ENCODE assay signal across 30 mouse cellular contexts in the genomic region with DNA sequence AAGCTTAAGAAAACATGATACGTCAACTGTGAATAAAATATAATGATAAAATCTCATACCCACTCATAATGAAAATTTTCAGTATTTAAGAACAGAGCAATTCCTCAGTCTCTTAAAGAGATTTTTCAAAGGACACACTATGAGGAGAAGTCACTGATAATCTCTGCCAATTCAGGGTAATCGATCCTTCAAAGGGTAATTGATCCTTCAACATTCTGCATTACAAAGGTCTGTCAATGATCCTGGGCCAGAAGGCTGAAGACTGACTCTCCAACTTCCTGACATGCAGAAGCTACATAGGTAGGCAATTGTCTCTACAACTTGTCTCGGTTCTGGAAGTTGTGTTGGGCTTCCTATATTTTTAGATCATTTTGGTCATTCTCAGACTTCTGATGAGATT. TPM values are rescaled to one million over a fixed set of nuclear protein-coding genes. Genes with fewer than 3 reads are reported as not detected.
DNase-seq lines count a peak whose midpoint lies in the region; ATAC-seq and TF ChIP-seq lines count a peak whose summit lies in the region.
"Had no signal": no experiment of that assay in that cellular context is flagged by ENCODE, and none has a peak within 500 bp of the region (broad histone marks: within the 10 kb centered on the region; RNA-seq: fewer than 3 reads in every experiment).

No protein-coding gene starts in this region.

- no peaks in the 10 kb centered on the region for H3K36me3 ChIP-seq in liver, adult 2 months (ENCODE audit: control insufficient read depth, insufficient read depth, low read length)
- no peaks in the 10 kb centered on the region for H3K36me3 ChIP-seq in liver, embryonic 12.5 days
- H3K36me3 ChIP-seq in ES-E14 (ENCODE audit: control insufficient read depth, insufficient read depth, low read length, poor library complexity, severe bottlenecking) = no peaks in the 10 kb centered on the region
- H3K36me3 ChIP-seq: G1E had no signal

- no peak overlapping the region for H3K4me3 ChIP-seq in liver, adult 2 months (ENCODE audit: insufficient read depth, low read depth, low read length)
- H3K4me3 ChIP-seq in liver, embryonic 12.5 days = no peak overlapping the region
- no peak overlapping the region for H3K4me3 ChIP-seq in ES-E14 (ENCODE audit: insufficient read depth in 1 of 2, low read depth in 1 of 2, low read length in 2 of 2, poor library complexity in 1 of 2, severe bottlenecking in 1 of 2)

- no peak overlapping the region for H3K27ac ChIP-seq in liver, adult 2 months (replicated peaks; ENCODE audit: insufficient read depth, low read depth, low read length)
- no peak overlapping the region for H3K27ac ChIP-seq in liver, embryonic 12.5 days
- H3K27ac ChIP-seq in ES-E14 (ENCODE audit: insufficient read depth, low read depth, low read length, poor library complexity, severe bottlenecking) = no peak overlapping the region

- ATAC-seq in liver, embryonic 12.5 days = no peak
- ATAC-seq: activated CD4-positive, CD25-positive, alpha-beta regulatory T cell, adult 4 months; CD4-positive, CD25-positive, alpha-beta regulatory T cell, adult 4 months; Patski had no signal

- DNase-seq in liver, adult 2 months (ENCODE audit: extremely low read depth, low read depth, low spot score) = peak; percentile 52
- DNase-seq in ES-CJ7 (ENCODE audit: low read depth, low spot score) (peak; percentile 14), ES-E14 (ENCODE audit: low read depth, low spot score) (peak; percentile 20), ZHBTc4 (ENCODE audit: low read depth, low spot score) (peak; percentile 11)
- no peak for DNase-seq in lung, postnatal 36 days
- no peak for DNase-seq in heart, postnatal 25 days (ENCODE audit: low spot score)
- DNase-seq in heart, adult 18-20 months = no peak
- DNase-seq: adrenal gland, adult 2 months; adrenal gland, adult 8-10 months; adrenal gland, postnatal 10 days; adrenal gland, postnatal 14 days; adrenal gland, postnatal 25 days; adrenal gland, postnatal 36 days; B cell, adult 2 months; cerebellum, adult 11 months; cerebellum, adult 11-12 months; cerebellum, adult 18-20 months; cerebellum, adult 2 months; cerebellum, adult 8-10 months had no signal

- H3K9me3 ChIP-seq in liver, embryonic 12.5 days (replicated peaks) = no peaks in the 10 kb centered on the region
- H3K9me3 ChIP-seq in ES-E14 (ENCODE audit: control insufficient read depth, insufficient read depth, low read depth, low read length) = no peaks in the 10 kb centered on the region

- intact Hi-C loops in heart, postnatal 25 days (cut with DNase I) = no loop called here

- H3K27me3 ChIP-seq in liver, adult 2 months (ENCODE audit: control insufficient read depth, insufficient read depth, low read length) = no peaks in the 10 kb centered on the region
- H3K27me3 ChIP-seq in liver, embryonic 12.5 days (replicated peaks) = no peaks in the 10 kb centered on the region
- H3K27me3 ChIP-seq: CH12.LX had no signal

- no peak for TF ChIP-seq CTCF in liver, adult 2 months (IDR thresholded peaks at IDR 0.05; ENCODE audit: low read depth, low read length)

- no peaks in the 10 kb centered on the region for H3K79me2 ChIP-seq in liver, adult 2 months (ENCODE audit: control insufficient read depth, insufficient read depth, low read length)

- 49% methylated on average over 3 of the region's 3 CpGs for WGBS in liver, adult 2 months
- WGBS in liver, embryonic 12.5 days (ENCODE audit: insufficient replicate concordance) = 69% methylated on average over 3 of the region's 3 CpGs

- no peak overlapping the region for H3K4me2 ChIP-seq in liver, embryonic 12.5 days

- no peak for TF ChIP-seq POLR2A in liver, adult 2 months (IDR thresholded peaks at IDR 0.05; ENCODE audit: extremely low read depth, insufficient read depth, low read length)

- H3K4me1 ChIP-seq in liver, adult 2 months (ENCODE audit: control insufficient read depth, insufficient read depth, low read length) = peaks cover 2% of the 10 kb centered on the region; the same call in 1 of the 2 replicates
- H3K4me1 ChIP-seq in liver, embryonic 12.5 days = no peaks in the 10 kb centered on the region
- no peaks in the 10 kb centered on the region for H3K4me1 ChIP-seq in ES-E14 (ENCODE audit: control insufficient read depth in 2 of 2, insufficient read depth in 2 of 2, low read length in 2 of 2, poor library complexity in 1 of 2)

- no peak overlapping the region for H3K9ac ChIP-seq in liver, adult 2 months (ENCODE audit: low read depth, low read length)
- no peak overlapping the region for H3K9ac ChIP-seq in liver, embryonic 12.5 days
- H3K9ac ChIP-seq in ES-E14 (ENCODE audit: insufficient read depth, low read depth, low read length, poor library complexity, severe bottlenecking) = no peak overlapping the region

- in situ Hi-C loops in ES-E14 (cut with MboI; ENCODE audit: low sequenced_read_pairs in 2 of 2, unreplicated experiment in 2 of 2) = no loop called here

TF ChIP-seq in ES-E14, 5 proteins besides CTCF, POLR2A, EP300 and RAD21:
- TF ChIP-seq MAFK (IDR thresholded peaks at IDR 0.05; ENCODE audit: insufficient read depth, low read depth, low read length) (no peak), HCFC1 (IDR thresholded peaks at IDR 0.05; ENCODE audit: borderline replicate concordance, insufficient read depth, low read length) (no peak), CHD2 (IDR thresholded peaks at IDR 0.05; ENCODE audit: low read depth, low read length) (no peak), ZNF384 (IDR thresholded peaks at IDR 0.05; ENCODE audit: low read depth, low read length) (no peak), ZC3H11A (IDR thresholded peaks at IDR 0.05; ENCODE audit: borderline replicate concordance, low read depth, low read length) (no peak)

RNA-seq across cellular contexts. Expression of a gene that starts 12.9 kb away (rescaled TPM):
- not detected in 2 replicates for total RNA-seq in liver, adult 2 months (2014; rRNA removed)
- polyA plus RNA-seq in liver, adult 2 months (2012; rRNA removed) = not detected in 2 replicates
- polyA plus RNA-seq in liver, embryonic 12.5 days (2016; fragmentation: Nextera tagmentation; extraction: Ambion mirVana) = not detected in 2 replicates
- total RNA-seq in ES-E14 (2012; rRNA removed) = not detected in 2 replicates
- not detected for total RNA-seq in heart, postnatal 25 days (2021)
- total RNA-seq in heart, adult 18-20 months (2021) = not detected
- total RNA-seq: adrenal gland, adult 18-20 months; adrenal gland, adult 2 months; adrenal gland, adult 8-10 months; adrenal gland, postnatal 10 days; adrenal gland, postnatal 14 days; adrenal gland, postnatal 25 days; adrenal gland, postnatal 36 days; adrenal gland, postnatal 4 days; CH12.LX; MEL had no signal
- polyA plus RNA-seq: activated CD4-positive, CD25-positive, alpha-beta regulatory T cell, adult 4 months; adrenal gland, adult 2 months; brain, embryonic 14.5 days; C2C12; CD4-positive, CD25-positive, alpha-beta regulatory T cell, adult 4 months; cerebellum, adult 2 months; G1E; Patski had no signal

Comparison
In these comparisons a context has a peak if more than half of its experiments do, and no peak if none do; other contexts are left out.
1. DNase-seq: peak in liver, adult 2 months (single experiment), ES-CJ7 (single experiment), ES-E14 (single experiment) and ZHBTc4 (single experiment); none in lung, postnatal 36 days (single experiment), heart, postnatal 25 days (single experiment) and heart, adult 18-20 months (0 of 2).